Mouse (Mus musculus) embryonic facial prominence, embryonic 12.5 days (tissue): Measurements from ENCODE around the gene Ift81. TPM values are rescaled to one million over a fixed set of nuclear protein-coding genes. Genes with fewer than 3 reads are reported as not detected.

Source experiments
- ATAC-seq: fragments of 200-750 bp; cut with Nextera tagmentation; 2 replicates; pipeline ENCODE4 v1.8.0; 2017; ENCODE audit not compliant: insufficient number of reproducible peaks, insufficient read depth, low FRiP score, low TSS enrichment
- H3K27ac ChIP-seq: fragments of 300-500 bp; sonication (generic); 2 replicates; pipeline ENCODE4 v1.5.1; 2016; ENCODE audit warnings: mild to moderate bottlenecking
- H3K27me3 ChIP-seq: fragments of 300-500 bp; sonication (generic); 2 replicates; pipeline ENCODE4 v1.6.1; 2016; ENCODE audit warnings: mild to moderate bottlenecking, moderate library complexity
- H3K36me3 ChIP-seq: fragments of 300-500 bp; sonication (generic); 2 replicates; pipeline ENCODE4 v1.6.1; 2016; ENCODE audit warnings: mild to moderate bottlenecking
- H3K4me1 ChIP-seq: fragments of 300-500 bp; sonication (generic); 2 replicates; pipeline ENCODE4 v1.6.1; 2016
- H3K4me2 ChIP-seq: fragments of 300-500 bp; sonication (generic); replicated peaks from 2 replicates; pipeline ENCODE4 v1.6.1; 2016; ENCODE audit warnings: mild to moderate bottlenecking, moderate library complexity
- H3K4me3 ChIP-seq: fragments of 300-500 bp; sonication (generic); 2 replicates; pipeline ENCODE4 v1.5.1; 2016; ENCODE audit warnings: mild to moderate bottlenecking
- H3K9ac ChIP-seq: fragments of 300-500 bp; sonication (generic); 2 replicates; pipeline ENCODE4 v1.6.1; 2016; ENCODE audit warnings: mild to moderate bottlenecking, moderate library complexity
- H3K9me3 ChIP-seq: fragments of 300-500 bp; sonication (generic); 2 replicates; pipeline ENCODE4 v1.6.1; 2016; ENCODE audit warnings: mild to moderate bottlenecking, moderate library complexity
- WGBS: fragments of 180-500 bp; shearing (Covaris S2); methylation state at CpG from one replicate; pipeline ENCODE4 v1.1.7; 2016; 5-methylcytosine and 5-hydroxymethylcytosine counted together
- polyA plus RNA-seq: library from polyadenylated mRNA; unstranded; fragments of >200 nt; fragmentation: Nextera tagmentation; extraction: Ambion mirVana; gene quantifications from 2 replicates; pipeline ENCODE4 v1.2.1, GENCODE M21; 2016

Ift81 gene
- polyA plus RNA-seq, 1 experiment from 2014 or later = 44.9 TPM

DNA sequence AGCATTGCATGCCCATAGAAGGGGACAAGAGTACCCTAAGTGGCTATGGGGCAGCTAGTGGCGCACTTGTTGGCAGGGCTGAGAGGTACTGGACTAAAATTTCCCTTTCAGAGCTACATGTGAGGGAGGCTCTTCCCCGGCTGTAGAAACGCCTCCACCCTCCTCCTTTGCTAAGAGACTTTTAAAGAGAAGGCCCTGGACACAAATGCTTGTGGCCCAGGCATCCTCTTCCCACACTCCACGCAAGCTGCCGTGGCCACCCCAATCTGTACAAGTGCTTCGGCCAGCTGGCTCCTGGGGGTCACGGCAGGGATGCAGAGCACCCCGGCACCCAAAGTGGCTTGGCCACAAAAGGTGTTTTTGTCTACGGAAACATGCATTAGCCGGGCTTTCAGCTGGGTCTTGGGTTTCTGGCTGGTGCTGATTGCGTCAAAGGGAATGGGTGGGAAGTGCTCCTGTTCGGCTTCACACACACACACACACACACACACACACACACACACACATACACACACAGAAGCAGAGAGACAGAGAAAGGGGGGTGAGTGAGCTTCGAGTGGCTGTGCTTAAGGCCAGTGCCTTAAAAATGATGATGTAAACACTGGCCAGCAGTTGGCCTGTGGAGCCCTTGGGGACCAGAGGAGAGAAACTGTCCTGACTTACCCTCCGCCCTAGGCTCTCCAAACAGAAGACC, 88.9 kb downstream of the Ift81 start:
- Histone ChIP-seq H3K36me3 (no peaks in the 10 kb centered on the region), H3K4me3 (no peak overlapping the region), H3K27ac (no peak overlapping the region), H3K9me3 (no peaks in the 10 kb centered on the region), H3K4me2 (no peak overlapping the region), H3K27me3 (no peaks in the 10 kb centered on the region), H3K9ac (no peak overlapping the region), H3K4me1 (peaks cover 36% of the 10 kb centered on the region)
- WGBS = 83% methylated on average over 14 of the region's 14 CpGs
- ATAC-seq = no peak

DNA sequence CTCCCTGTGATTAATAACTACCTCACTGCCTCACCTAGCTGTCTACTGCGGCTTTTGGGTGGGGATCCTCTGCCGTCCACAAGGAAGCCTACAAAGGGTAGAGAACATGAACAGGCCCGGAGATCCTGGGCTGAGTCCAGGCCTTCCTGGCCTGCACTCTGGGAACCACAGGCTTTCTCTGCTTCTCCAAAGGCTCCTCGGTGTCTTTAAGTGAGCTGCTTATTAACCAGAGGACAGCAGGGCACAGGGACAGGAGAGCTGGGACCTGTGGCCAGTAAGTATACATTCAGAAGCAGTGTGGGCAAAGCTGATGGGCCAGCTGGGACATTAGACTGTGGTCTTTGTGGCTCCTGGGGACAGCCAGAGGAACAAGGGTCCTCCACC, 89.5 kb downstream of the Ift81 start:
- WGBS = 89% methylated on average over 4 of the region's 4 CpGs
- no peak overlapping the region for H3K27ac ChIP-seq
- ATAC-seq = no peak

DNA sequence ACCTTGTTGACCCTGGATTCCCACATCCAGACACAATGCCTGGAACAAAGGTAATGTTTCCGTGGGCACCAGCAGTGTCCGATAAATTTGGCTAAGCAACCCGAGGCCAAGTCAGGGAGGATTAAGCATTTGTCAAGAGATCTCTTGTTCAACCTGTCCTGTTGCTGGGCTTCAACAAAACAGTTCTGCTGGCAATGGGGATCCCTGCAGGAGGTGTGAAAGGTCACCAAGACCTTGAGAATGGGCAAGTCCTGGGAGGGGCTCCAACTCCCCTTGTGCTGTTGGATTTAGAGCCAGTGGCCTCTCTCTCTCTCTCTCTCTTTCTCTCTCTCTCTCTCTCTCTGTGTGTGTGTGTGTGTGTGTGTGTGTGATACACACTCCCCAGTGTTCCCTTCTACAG, 90.1 kb downstream of the Ift81 start:
- no peaks in the 10 kb centered on the region for H3K27me3 ChIP-seq
- WGBS = 73% methylated on average over 3 of the region's 3 CpGs
- no peak overlapping the region for H3K27ac ChIP-seq

More for the DNA sequence above, 89.5 kb downstream of the Ift81 start:
- no peaks in the 10 kb centered on the region for H3K9me3 ChIP-seq
- peaks cover 30% of the 10 kb centered on the region for H3K4me1 ChIP-seq
- no peaks in the 10 kb centered on the region for H3K36me3 ChIP-seq
- no peak overlapping the region for H3K9ac ChIP-seq
- no peak overlapping the region for H3K4me3 ChIP-seq
- no peaks in the 10 kb centered on the region for H3K27me3 ChIP-seq
- H3K4me2 ChIP-seq = no peak overlapping the region

DNA sequence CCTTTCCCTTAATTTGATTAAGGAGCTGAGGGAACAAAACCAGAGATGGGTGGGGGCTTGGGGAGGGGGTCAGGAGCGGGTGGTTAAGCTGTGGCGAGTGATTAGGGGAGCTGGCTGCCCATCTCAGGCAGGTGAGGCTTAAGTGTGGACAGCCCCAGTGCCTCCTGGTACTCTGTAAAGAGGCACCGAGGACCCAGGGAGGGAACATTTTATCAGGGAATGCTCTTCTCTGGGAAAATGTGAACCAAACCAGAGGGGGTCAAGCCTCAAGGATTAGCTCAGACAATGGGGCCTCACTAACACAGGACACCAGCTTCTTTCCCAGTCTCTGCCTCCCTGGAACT, 93.2 kb downstream of the Ift81 start:
- Histone ChIP-seq H3K4me2 (no peak overlapping the region), H3K4me3 (no peak overlapping the region), H3K36me3 (no peaks in the 10 kb centered on the region), H3K9me3 (no peaks in the 10 kb centered on the region), H3K4me1 (0 out of 2 replicates have a peak, but pooled peaks cover 7% of the 10 kb centered on the region), H3K27ac (no peak overlapping the region), H3K27me3 (no peaks in the 10 kb centered on the region), H3K9ac (no peak overlapping the region)
- ATAC-seq = no peak
- WGBS = 51% methylated on average over 3 of the region's 3 CpGs

More for the DNA sequence above, 90.1 kb downstream of the Ift81 start:
- Histone ChIP-seq H3K9ac (no peak overlapping the region), H3K4me1 (peaks cover 24% of the 10 kb centered on the region), H3K9me3 (no peaks in the 10 kb centered on the region), H3K36me3 (no peaks in the 10 kb centered on the region), H3K4me3 (no peak overlapping the region), H3K4me2 (no peak overlapping the region)
- ATAC-seq = no peak

GRCm38 (mm10) chr5:122520254-122521129, 93.8 kb downstream of the Ift81 start:
- no peaks in the 10 kb centered on the region for H3K9me3 ChIP-seq

GRCm38 (mm10) chr5:122519043-122519660, 95.2 kb downstream of the Ift81 start:
- no peak overlapping the region for H3K9ac ChIP-seq
- no peak overlapping the region for H3K4me3 ChIP-seq
- no peak for ATAC-seq
- no peaks in the 10 kb centered on the region for H3K27me3 ChIP-seq
- WGBS = 50% methylated on average over 7 of the region's 7 CpGs
- no peak overlapping the region for H3K27ac ChIP-seq
- H3K9me3 ChIP-seq = no peaks in the 10 kb centered on the region
- no peak overlapping the region for H3K4me2 ChIP-seq
- no peaks in the 10 kb centered on the region for H3K36me3 ChIP-seq
- peaks cover 10% of the 10 kb centered on the region for H3K4me1 ChIP-seq

More at GRCm38 (mm10) chr5:122520254-122521129, 93.8 kb downstream of the Ift81 start:
- Histone ChIP-seq H3K4me1 (0 out of 2 replicates have a peak, but pooled peaks cover 7% of the 10 kb centered on the region), H3K27ac (no peak overlapping the region), H3K36me3 (no peaks in the 10 kb centered on the region), H3K27me3 (no peaks in the 10 kb centered on the region), H3K9ac (no peak overlapping the region), H3K4me3 (no peak overlapping the region), H3K4me2 (no peak overlapping the region)
- ATAC-seq = no peak
- WGBS = 60% methylated on average over 23 of the region's 23 CpGs

- Histone ChIP-seq H3K9ac (no peak overlapping the region), H3K9me3 (no peaks in the 10 kb centered on the region), H3K4me3 (no peak overlapping the region), H3K27ac (no peak overlapping the region), H3K27me3 (no peaks in the 10 kb centered on the region), H3K4me2 (no peak overlapping the region), H3K4me1 (peaks cover 16% of the 10 kb centered on the region), H3K36me3 (no peaks in the 10 kb centered on the region)
- 34% methylated on average over 8 of the region's 8 CpGs for WGBS
- ATAC-seq = no peak
Observed at GRCm38 (mm10) chr5:122518247-122518646, 96.1 kb downstream of the Ift81 start.

DNA sequence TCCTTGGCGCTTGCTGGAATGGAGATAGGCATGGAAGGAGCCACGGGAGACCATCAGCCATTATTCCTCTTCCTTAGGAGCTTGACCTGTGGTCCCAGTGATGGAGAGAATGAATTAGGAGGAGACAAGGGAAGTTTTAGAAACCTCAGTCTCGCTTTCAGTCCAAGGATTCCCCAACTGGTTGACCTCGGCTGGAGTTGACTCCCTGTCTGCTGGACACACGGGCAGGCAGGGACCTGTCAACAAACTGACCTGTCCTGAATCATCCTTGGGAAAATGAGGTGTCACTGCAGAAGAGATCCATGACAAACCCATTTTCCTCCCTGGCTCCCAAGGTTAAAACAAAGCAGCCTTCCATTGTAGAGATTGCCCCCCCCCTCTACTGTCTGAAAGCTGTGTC, 97.4 kb downstream of the Ift81 start:
- Histone ChIP-seq H3K9ac (no peak overlapping the region), H3K4me2 (no peak overlapping the region), H3K36me3 (no peaks in the 10 kb centered on the region), H3K27ac (no peak overlapping the region), H3K4me3 (no peak overlapping the region), H3K27me3 (no peaks in the 10 kb centered on the region), H3K4me1 (peaks cover 16% of the 10 kb centered on the region), H3K9me3 (no peaks in the 10 kb centered on the region)
- ATAC-seq = no peak
- 89% methylated on average over 5 of the region's 5 CpGs for WGBS

DNA sequence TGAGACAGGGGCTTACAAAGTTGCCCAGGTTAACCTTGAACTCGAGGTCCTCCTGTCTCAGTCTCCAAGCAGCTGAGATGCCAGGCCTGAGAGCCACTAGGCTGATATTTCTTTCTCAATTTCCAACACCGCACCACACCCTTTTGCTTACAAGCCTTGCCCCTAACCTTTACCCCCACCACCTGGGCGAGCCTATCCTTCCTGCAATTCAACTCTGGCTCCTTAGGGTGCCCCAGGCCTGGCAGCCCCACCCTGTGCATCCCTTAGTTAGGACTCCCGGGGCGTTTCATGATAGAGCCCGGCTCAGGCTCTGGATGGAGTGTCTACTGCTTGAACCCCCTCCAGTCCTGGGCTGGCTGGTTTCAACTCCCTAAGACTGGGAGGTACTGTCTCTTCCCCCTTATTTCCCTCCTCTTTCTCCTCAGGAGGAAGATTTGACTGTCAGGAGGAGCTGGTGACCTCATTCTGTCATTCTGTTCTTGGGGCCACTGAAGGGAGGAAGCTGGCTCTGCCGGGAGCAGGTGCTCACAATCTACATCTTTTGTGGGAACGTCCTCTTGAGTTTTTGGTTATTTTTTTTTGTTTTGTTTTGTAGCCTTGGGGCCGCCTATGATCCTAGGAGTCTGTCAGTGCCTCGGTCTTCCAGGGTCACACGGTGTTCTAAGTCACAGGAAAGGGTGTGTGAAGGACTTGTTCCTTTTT, 98.1 kb downstream of the Ift81 start:
- Histone ChIP-seq H3K9me3 (no peaks in the 10 kb centered on the region), H3K36me3 (no peaks in the 10 kb centered on the region), H3K4me3 (no peak overlapping the region), H3K9ac (no peak overlapping the region), H3K27ac (no peak overlapping the region), H3K27me3 (no peaks in the 10 kb centered on the region), H3K4me2 (no peak overlapping the region), H3K4me1 (peaks cover 23% of the 10 kb centered on the region)
- no peak for ATAC-seq
- WGBS = 82% methylated on average over 11 of the region's 11 CpGs

GRCm38 (mm10) chr5:122514127-122514521, 100.2 kb downstream of the Ift81 start:
- H3K36me3 ChIP-seq = no peaks in the 10 kb centered on the region
- no peak overlapping the region for H3K27ac ChIP-seq
- no peak overlapping the region for H3K9ac ChIP-seq
- no peaks in the 10 kb centered on the region for H3K9me3 ChIP-seq
- no peak for ATAC-seq
- H3K4me2 ChIP-seq = peak overlapping the region; percentile 29; the same call in 1 of the 2 replicates
- H3K4me3 ChIP-seq = no peak overlapping the region
- 31% methylated on average over 8 of the region's 8 CpGs for WGBS
- peaks cover 35% of the 10 kb centered on the region for H3K4me1 ChIP-seq
- H3K27me3 ChIP-seq = no peaks in the 10 kb centered on the region

- Histone ChIP-seq H3K4me3 (no peak overlapping the region), H3K9me3 (no peaks in the 10 kb centered on the region), H3K4me2 (peak overlapping the region; percentile 29; the same call in 1 of the 2 replicates), H3K27ac (no peak overlapping the region), H3K27me3 (no peaks in the 10 kb centered on the region), H3K9ac (no peak overlapping the region), H3K4me1 (peaks cover 31% of the 10 kb centered on the region), H3K36me3 (no peaks in the 10 kb centered on the region)
- 45% methylated on average over 23 of the region's 23 CpGs for WGBS
- ATAC-seq = no peak
Observed at GRCm38 (mm10) chr5:122513421-122514126, 100.7 kb downstream of the Ift81 start.
